7 mouse cellular contexts compared by ENCODE assay signal in genomic region chr9:45388385-45388994, GRCm38 (mm10). TPM values are rescaled to one million over a fixed set of nuclear protein-coding genes. Genes with fewer than 3 reads are reported as not detected.
DNase-seq lines count a peak whose midpoint lies in the region; ATAC-seq and TF ChIP-seq lines count a peak whose summit lies in the region.

No protein-coding gene starts in this region.

- H3K9ac ChIP-seq in midbrain, postnatal 0 days (replicated peaks; ENCODE audit: low read length, poor library complexity, severe bottlenecking), result no peak overlapping the region

- H3K27ac ChIP-seq in midbrain, postnatal 0 days (ENCODE audit: low read depth, low read length), result no peak overlapping the region

- intact Hi-C loops in left cerebral cortex, postnatal 4 days (cut with DNase I), result loop anchor here (2.0 to 5.0 kb wide), 2 partner anchors 90 to 166 kb away; no protein-coding TSS in a partner anchor

- peak; percentile 98 for TF ChIP-seq CTCF in midbrain, postnatal 0 days (IDR thresholded peaks at IDR 0.05)

- H3K27me3 ChIP-seq in midbrain, postnatal 0 days (ENCODE audit: insufficient read depth, low read length), result no peaks in the 10 kb centered on the region

- no peak overlapping the region for H3K4me3 ChIP-seq in midbrain, postnatal 0 days (ENCODE audit: low read depth, low read length)

- ATAC-seq in midbrain, postnatal 0 days (ENCODE audit: low FRiP score), result peak; percentile 65; the same call in 1 of the 2 replicates

- no peaks in the 10 kb centered on the region for H3K9me3 ChIP-seq in midbrain, postnatal 0 days (ENCODE audit: low read length)

- WGBS in midbrain, postnatal 0 days, result 43% methylated on average over 12 of the region's 12 CpGs

- no peak overlapping the region for H3K4me2 ChIP-seq in midbrain, postnatal 0 days (ENCODE audit: low read depth, low read length, poor library complexity, severe bottlenecking)

- DNase-seq in adrenal gland, adult 2 months, result peak; percentile 82
- peak; percentile 92 for DNase-seq in embryo, embryonic 10.5 days (ENCODE audit: low spot score)
- peak; percentile 71 to 77 for DNase-seq in gastrocnemius, postnatal 4 days (ENCODE audit: low spot score in 2 of 2)
- DNase-seq in kidney, adult 18-20 months, result peak; percentile 92
- peak; percentile 86 for DNase-seq in left cerebral cortex, postnatal 4 days
- peak; percentile 90 for DNase-seq in midbrain, postnatal 0 days (ENCODE audit: low spot score)
- DNase-seq in spleen, postnatal 14 days (ENCODE audit: low spot score in 2 of 2), result peak; percentile 64 to 84

- peaks cover 25% of the 10 kb centered on the region for H3K36me3 ChIP-seq in midbrain, postnatal 0 days (ENCODE audit: insufficient read depth, low read length)

- 0 out of 2 replicates have a peak, but pooled peaks cover 2% of the 10 kb centered on the region for H3K4me1 ChIP-seq in midbrain, postnatal 0 days (ENCODE audit: insufficient read depth, low read length)

RNA-seq across cellular contexts. Expression of gene Fxyd2, which starts 11.0 kb away (rescaled TPM):
- total RNA-seq in adrenal gland, adult 2 months (2021), result 1 to 10 TPM; 5.0 to 5.2 TPM
- polyA plus RNA-seq in adrenal gland, adult 2 months (2012; rRNA removed), result 11.7 and 13.8 TPM in 2 replicates
- 1 to 10 TPM; 2.0 to 2.8 TPM for total RNA-seq in gastrocnemius, postnatal 4 days (2021)
- total RNA-seq in left cerebral cortex, postnatal 4 days (2021), result 1 to 10 TPM; 6.7 to 7.0 TPM
- total RNA-seq in midbrain, postnatal 0 days (2014; rRNA removed), result 36.9 and 40.8 TPM in 2 replicates
- 21.0 and 27.4 TPM in 2 replicates for polyA plus RNA-seq in midbrain, postnatal 0 days (2015; fragmentation: Nextera tagmentation; extraction: Ambion mirVana)

RNA-seq across cellular contexts. Expression of gene Fxyd6, which starts 18.5 kb away (rescaled TPM):
- 100 to 1,000 TPM; 201 to 299 TPM for total RNA-seq in adrenal gland, adult 2 months (2021)
- 191 and 211 TPM in 2 replicates for polyA plus RNA-seq in adrenal gland, adult 2 months (2012; rRNA removed)
- total RNA-seq in gastrocnemius, postnatal 4 days (2021), result 10 to 100 TPM; 70.2 to 77.0 TPM
- 100 to 1,000 TPM; 368 to 407 TPM for total RNA-seq in left cerebral cortex, postnatal 4 days (2021)
- 482 and 524 TPM in 2 replicates for total RNA-seq in midbrain, postnatal 0 days (2014; rRNA removed)
- polyA plus RNA-seq in midbrain, postnatal 0 days (2015; fragmentation: Nextera tagmentation; extraction: Ambion mirVana), result 944 and 984 TPM in 2 replicates

RNA-seq across cellular contexts. Expression of gene Dscaml1, which starts 37.9 kb away (rescaled TPM):
- 1 to 10 TPM in 1 of 2 experiments, under 1 TPM in 1; 0.55 to 1.3 TPM for total RNA-seq in adrenal gland, adult 2 months (2021)
- polyA plus RNA-seq in adrenal gland, adult 2 months (2012; rRNA removed), result 2.9 and 4.1 TPM in 2 replicates
- under 1 TPM; 0.32 to 0.36 TPM for total RNA-seq in gastrocnemius, postnatal 4 days (2021)
- total RNA-seq in left cerebral cortex, postnatal 4 days (2021), result 10 to 100 TPM; 46.6 to 49.1 TPM
- total RNA-seq in midbrain, postnatal 0 days (2014; rRNA removed), result 39.1 and 42.1 TPM in 2 replicates
- polyA plus RNA-seq in midbrain, postnatal 0 days (2015; fragmentation: Nextera tagmentation; extraction: Ambion mirVana), result 14.4 and 14.6 TPM in 2 replicates

Comparison
In these comparisons a context has a peak if more than half of its experiments do, and no peak if none do; other contexts are left out.
1. RNA of gene Dscaml1, which starts 37.9 kb away (total RNA-seq): 46.6 to 49.1 TPM in left cerebral cortex, postnatal 4 days and 39.1 to 42.1 TPM in midbrain, postnatal 0 days; 0.55 to 1.3 TPM in adrenal gland, adult 2 months and 0.32 to 0.36 TPM in gastrocnemius, postnatal 4 days; every median in the first group is over 10 times any median in the second.
2. Peak in every context shown above with its lines, with median percentiles within 50 percentile points of each other: DNase-seq.